Mouse (Mus musculus): ENCODE results near the gene Tenm3. TPM values are rescaled to one million over a fixed set of nuclear protein-coding genes. Genes with fewer than 3 reads are reported as not detected.

Gene Tenm3
- polyA plus RNA-seq, 1 experiment, result 2.3 TPM

DNA sequence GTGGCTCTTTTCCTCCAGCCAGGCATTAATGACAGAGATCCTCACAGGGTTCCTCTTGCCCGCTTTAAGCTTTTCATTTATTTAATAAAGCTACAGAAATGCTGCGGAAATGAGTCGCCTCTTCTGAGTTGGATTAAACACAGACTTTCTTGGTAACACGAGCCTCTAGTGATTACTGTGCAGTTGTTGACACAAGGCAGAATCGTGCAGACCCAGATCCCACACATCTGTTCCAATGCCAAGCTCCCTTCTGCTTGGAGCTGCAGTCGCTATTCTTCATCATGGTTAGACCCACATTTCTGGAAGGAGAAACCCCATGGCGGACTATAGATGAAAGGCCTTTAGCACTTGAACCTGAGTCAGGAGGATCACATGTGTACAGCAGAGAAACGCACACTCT is 210.3 kb downstream of the Tenm3 start:
- no peak for DNase-seq
- Histone ChIP-seq H3K4me1 (replicated peaks; ENCODE audit: control insufficient read depth, insufficient read depth, low read length) (no peaks in the 10 kb centered on the region), H3K27me3 (ENCODE audit: control insufficient read depth, insufficient read depth, low read length) (no peaks in the 10 kb centered on the region), H3K4me3 (ENCODE audit: control insufficient read depth, insufficient read depth, low read length) (no peak overlapping the region), H3K27ac (ENCODE audit: control insufficient read depth, insufficient read depth, low read length) (no peak overlapping the region), H3K36me3 (ENCODE audit: control insufficient read depth, insufficient read depth, low read length) (no peaks in the 10 kb centered on the region)
- no peak for TF ChIP-seq POLR2A (IDR thresholded peaks at IDR 0.05; ENCODE audit: control insufficient read depth, extremely low read depth, insufficient read depth, low read length, poor library complexity)
- no peak for TF ChIP-seq CTCF (IDR thresholded peaks at IDR 0.05; ENCODE audit: borderline replicate concordance, control insufficient read depth, extremely low read depth, insufficient read depth, low read length, poor library complexity)
- 89% methylated on average over 8 of the region's 8 CpGs for WGBS

DNA sequence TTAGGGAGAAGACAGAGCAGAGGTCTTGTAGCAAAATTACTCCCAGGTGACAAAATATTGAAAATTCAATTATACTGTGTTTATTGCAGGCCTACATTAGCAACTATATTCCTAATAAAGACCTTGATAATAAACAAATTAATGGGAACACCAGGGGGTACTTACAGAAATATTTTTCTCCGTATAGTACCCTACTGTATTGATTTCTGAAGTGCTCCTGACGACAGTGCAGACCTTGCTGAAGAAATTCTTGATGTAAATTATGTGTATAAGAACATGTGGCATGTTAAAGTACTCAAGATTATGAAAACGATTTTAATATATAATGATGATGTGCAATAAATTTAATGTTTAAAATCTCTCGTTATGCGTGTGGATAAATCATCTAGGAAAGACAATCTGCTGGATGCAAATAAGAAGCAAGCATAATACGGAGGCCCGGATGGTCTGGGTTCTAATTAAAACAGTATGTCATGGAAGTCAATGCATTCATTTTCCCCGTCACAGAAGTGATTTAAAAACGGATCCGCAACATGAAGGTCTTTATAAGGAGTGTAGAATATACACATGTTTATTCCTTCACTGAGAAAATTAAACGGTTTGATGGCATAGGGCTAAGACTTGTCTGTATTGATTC is 221.1 kb downstream of the Tenm3 start:
- WGBS, result 95% methylated on average over 11 of the region's 11 CpGs
- H3K36me3 ChIP-seq (ENCODE audit: control insufficient read depth, insufficient read depth, low read length), result no peaks in the 10 kb centered on the region
- H3K27ac ChIP-seq (ENCODE audit: control insufficient read depth, insufficient read depth, low read length), result no peak overlapping the region
- H3K27me3 ChIP-seq (ENCODE audit: control insufficient read depth, insufficient read depth, low read length), result no peaks in the 10 kb centered on the region
- H3K4me3 ChIP-seq (ENCODE audit: control insufficient read depth, insufficient read depth, low read length), result no peak overlapping the region
- H3K4me1 ChIP-seq (replicated peaks; ENCODE audit: control insufficient read depth, insufficient read depth, low read length), result no peaks in the 10 kb centered on the region
- no peak for TF ChIP-seq CTCF (IDR thresholded peaks at IDR 0.05; ENCODE audit: borderline replicate concordance, control insufficient read depth, extremely low read depth, insufficient read depth, low read length, poor library complexity)
- no peak for TF ChIP-seq POLR2A (IDR thresholded peaks at IDR 0.05; ENCODE audit: control insufficient read depth, extremely low read depth, insufficient read depth, low read length, poor library complexity)
- no peak for DNase-seq

DNA sequence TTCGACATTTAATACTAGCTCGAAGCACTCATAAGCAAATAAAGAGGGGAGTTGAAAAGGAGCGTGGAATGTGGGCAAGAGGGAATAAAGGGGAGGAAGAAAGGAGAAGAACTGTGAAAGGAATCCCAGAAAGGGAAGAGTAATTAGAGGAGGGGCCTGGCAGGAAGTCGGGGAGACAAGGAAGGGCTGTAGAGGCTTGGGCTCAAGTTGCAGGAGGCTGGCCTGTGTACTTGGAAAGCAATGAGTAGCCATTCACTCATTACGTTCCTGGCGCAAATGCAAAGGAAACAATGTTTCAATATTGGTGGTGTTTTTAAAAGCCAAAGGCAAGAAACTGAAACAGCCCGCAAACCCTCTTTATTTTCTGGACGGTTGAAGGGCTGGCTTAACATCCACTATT is 228.7 kb downstream of the Tenm3 start:
- Histone ChIP-seq H3K27me3 (ENCODE audit: control insufficient read depth, insufficient read depth, low read length) (no peaks in the 10 kb centered on the region), H3K4me1 (replicated peaks; ENCODE audit: control insufficient read depth, insufficient read depth, low read length) (no peaks in the 10 kb centered on the region), H3K27ac (ENCODE audit: control insufficient read depth, insufficient read depth, low read length) (no peak overlapping the region), H3K4me3 (ENCODE audit: control insufficient read depth, insufficient read depth, low read length) (no peak overlapping the region), H3K36me3 (ENCODE audit: control insufficient read depth, insufficient read depth, low read length) (no peaks in the 10 kb centered on the region)
- DNase-seq, result no peak
- TF ChIP-seq CTCF (IDR thresholded peaks at IDR 0.05; ENCODE audit: borderline replicate concordance, control insufficient read depth, extremely low read depth, insufficient read depth, low read length, poor library complexity) (no peak), POLR2A (IDR thresholded peaks at IDR 0.05; ENCODE audit: control insufficient read depth, extremely low read depth, insufficient read depth, low read length, poor library complexity) (no peak)
- 55% methylated on average over 8 of the region's 8 CpGs for WGBS

DNA sequence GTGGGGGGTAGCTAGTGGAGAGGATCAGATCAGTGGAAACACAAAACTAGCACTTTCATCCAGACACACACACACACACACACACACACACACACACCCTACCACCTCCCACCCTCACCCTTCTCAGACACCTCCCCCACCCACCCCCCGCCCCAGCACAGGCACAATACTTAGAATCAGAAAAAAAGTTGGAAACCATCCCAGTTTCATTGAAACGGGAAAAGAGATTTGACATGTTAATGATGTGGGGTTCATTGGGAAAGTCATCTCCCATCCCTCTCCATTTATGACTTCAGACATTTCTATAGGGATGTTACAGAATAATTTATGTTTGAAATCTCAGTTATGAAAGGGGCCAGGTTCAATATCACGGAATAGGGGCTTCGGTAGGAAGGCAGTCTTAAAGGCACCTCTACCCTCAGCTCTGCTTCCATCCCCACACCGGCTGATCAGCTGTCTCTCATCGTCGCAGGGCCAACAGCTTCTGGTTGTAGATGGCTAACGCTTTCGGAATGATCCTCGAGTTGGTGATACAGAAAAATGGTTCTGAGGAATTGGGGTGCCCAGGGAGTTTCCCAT is 231.7 kb downstream of the Tenm3 start:
- TF ChIP-seq CTCF (IDR thresholded peaks at IDR 0.05; ENCODE audit: borderline replicate concordance, control insufficient read depth, extremely low read depth, insufficient read depth, low read length, poor library complexity), result no peak
- TF ChIP-seq POLR2A (IDR thresholded peaks at IDR 0.05; ENCODE audit: control insufficient read depth, extremely low read depth, insufficient read depth, low read length, poor library complexity), result no peak
- Histone ChIP-seq H3K27me3 (ENCODE audit: control insufficient read depth, insufficient read depth, low read length) (no peaks in the 10 kb centered on the region), H3K27ac (ENCODE audit: control insufficient read depth, insufficient read depth, low read length) (no peak overlapping the region), H3K4me1 (replicated peaks; ENCODE audit: control insufficient read depth, insufficient read depth, low read length) (no peaks in the 10 kb centered on the region), H3K36me3 (ENCODE audit: control insufficient read depth, insufficient read depth, low read length) (no peaks in the 10 kb centered on the region), H3K4me3 (ENCODE audit: control insufficient read depth, insufficient read depth, low read length) (no peak overlapping the region)
- DNase-seq, result no peak
- WGBS, result 92% methylated on average over 10 of the region's 10 CpGs

DNA sequence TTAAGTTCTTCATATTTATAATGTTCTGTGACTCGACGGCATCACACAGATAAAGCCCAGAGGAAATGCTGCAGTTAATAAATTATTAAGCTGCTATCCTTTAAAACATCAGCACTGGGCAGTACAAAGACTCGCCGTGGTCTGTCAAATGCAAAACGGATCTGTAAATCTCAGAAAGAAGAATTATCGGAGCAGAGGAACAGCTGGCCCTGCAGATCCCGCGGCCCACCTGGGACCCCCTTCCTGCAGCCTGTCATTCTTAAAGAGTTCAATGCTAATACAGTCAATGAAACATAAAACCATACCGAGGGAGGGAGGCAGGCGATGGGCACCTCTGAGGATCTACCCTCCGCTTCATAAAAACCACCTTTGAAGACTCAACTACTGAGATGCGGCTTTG is 232.6 kb downstream of the Tenm3 start:
- 89% methylated on average over 12 of the region's 12 CpGs for WGBS
- no peaks in the 10 kb centered on the region for H3K27me3 ChIP-seq (ENCODE audit: control insufficient read depth, insufficient read depth, low read length)
- TF ChIP-seq CTCF (IDR thresholded peaks at IDR 0.05; ENCODE audit: borderline replicate concordance, control insufficient read depth, extremely low read depth, insufficient read depth, low read length, poor library complexity) (no peak), POLR2A (IDR thresholded peaks at IDR 0.05; ENCODE audit: control insufficient read depth, extremely low read depth, insufficient read depth, low read length, poor library complexity) (no peak)
- H3K36me3 ChIP-seq (ENCODE audit: control insufficient read depth, insufficient read depth, low read length), result no peaks in the 10 kb centered on the region
- no peak overlapping the region for H3K4me3 ChIP-seq (ENCODE audit: control insufficient read depth, insufficient read depth, low read length)
- H3K4me1 ChIP-seq (replicated peaks; ENCODE audit: control insufficient read depth, insufficient read depth, low read length), result no peaks in the 10 kb centered on the region
- H3K27ac ChIP-seq (ENCODE audit: control insufficient read depth, insufficient read depth, low read length), result no peak overlapping the region
- no peak for DNase-seq

DNA sequence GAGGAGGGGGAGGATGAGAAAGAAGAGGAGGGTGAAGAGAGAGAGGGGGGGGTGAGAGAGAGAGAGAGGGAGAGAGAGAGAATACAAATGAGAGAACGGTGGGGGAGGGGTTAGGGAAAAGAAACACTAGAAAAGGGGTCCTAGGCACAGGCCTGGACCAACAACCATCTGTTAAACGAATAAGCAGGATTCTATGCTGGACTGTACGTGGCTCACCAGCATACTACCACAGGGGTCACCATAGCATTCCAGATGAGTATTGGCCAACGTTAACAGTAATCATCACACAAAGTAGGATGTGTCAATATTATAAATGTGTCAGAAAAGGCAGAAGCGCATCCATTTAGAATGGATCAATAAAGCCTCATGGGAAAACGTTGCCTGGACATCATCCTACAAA is 233.4 kb downstream of the Tenm3 start:
- H3K27me3 ChIP-seq (ENCODE audit: control insufficient read depth, insufficient read depth, low read length), result no peaks in the 10 kb centered on the region
- WGBS, result 78% methylated on average over 6 of the region's 6 CpGs
- no peak overlapping the region for H3K4me3 ChIP-seq (ENCODE audit: control insufficient read depth, insufficient read depth, low read length)
- no peak overlapping the region for H3K27ac ChIP-seq (ENCODE audit: control insufficient read depth, insufficient read depth, low read length)
- no peaks in the 10 kb centered on the region for H3K4me1 ChIP-seq (replicated peaks; ENCODE audit: control insufficient read depth, insufficient read depth, low read length)
- TF ChIP-seq CTCF (IDR thresholded peaks at IDR 0.05; ENCODE audit: borderline replicate concordance, control insufficient read depth, extremely low read depth, insufficient read depth, low read length, poor library complexity), result no peak
- TF ChIP-seq POLR2A (IDR thresholded peaks at IDR 0.05; ENCODE audit: control insufficient read depth, extremely low read depth, insufficient read depth, low read length, poor library complexity), result no peak
- no peak for DNase-seq
- no peaks in the 10 kb centered on the region for H3K36me3 ChIP-seq (ENCODE audit: control insufficient read depth, insufficient read depth, low read length)

Data from thymus, adult 2 months (tissue).